Mouse (Mus musculus) heart, embryonic 16.5 days (tissue): ENCODE data around the gene Ltbp1. TPM values are rescaled to one million over a fixed set of nuclear protein-coding genes. Genes with fewer than 3 reads are reported as not detected.

Source experiments
- ATAC-seq: fragments of 200-750 bp; cut with Nextera tagmentation; replicated peaks from 2 replicates; pipeline ENCODE4 v1.8.0; 2017; ENCODE audit warnings: moderate number of reproducible peaks; ENCODE audit not compliant: insufficient read depth, low FRiP score; ENCODE audit errors: extremely low read depth
- H3K27ac ChIP-seq: fragments of 300-500 bp; sonication (generic); 2 replicates; pipeline ENCODE4 v1.5.1; 2014; ENCODE audit warnings: mild to moderate bottlenecking, low read length, control low read depth, moderate library complexity
- H3K27me3 ChIP-seq: fragments of 300-500 bp; sonication (generic); 2 replicates; pipeline ENCODE4 v1.6.1; 2014; ENCODE audit warnings: low read length, mixed read lengths; ENCODE audit not compliant: control insufficient read depth, insufficient read depth
- H3K36me3 ChIP-seq: fragments of 300-500 bp; sonication (generic); 2 replicates; pipeline ENCODE4 v1.6.1; 2014; ENCODE audit not compliant: control insufficient read depth, insufficient read depth
- H3K4me1 ChIP-seq: fragments of 300-500 bp; sonication (generic); 2 replicates; pipeline ENCODE4 v1.6.1; 2014; ENCODE audit warnings: low read length, mixed read lengths; ENCODE audit not compliant: control insufficient read depth, insufficient read depth
- H3K4me2 ChIP-seq: fragments of 300-500 bp; sonication (generic); 2 replicates; pipeline ENCODE4 v1.6.1; 2014; ENCODE audit warnings: low read depth, mild to moderate bottlenecking, control low read depth, low read length
- H3K4me3 ChIP-seq: fragments of 300-500 bp; sonication (generic); 2 replicates; pipeline ENCODE4 v1.5.1; 2014; ENCODE audit warnings: mild to moderate bottlenecking, control low read depth, low read length
- H3K9ac ChIP-seq: fragments of 300-500 bp; sonication (generic); 2 replicates; pipeline ENCODE4 v1.6.1; 2014; ENCODE audit warnings: low read length, control low read depth
- H3K9me3 ChIP-seq: fragments of 300-500 bp; sonication (generic); replicated peaks from 2 replicates; pipeline ENCODE4 v1.6.1; 2016; ENCODE audit warnings: low read length; ENCODE audit not compliant: control insufficient read depth
- WGBS: fragments of 180-500 bp; shearing (Covaris S2); extraction: QIAGEN DNeasy Blood & Tissue Kit; methylation state at CpG from one replicate; pipeline ENCODE4 v1.1.7; 2014; 5-methylcytosine and 5-hydroxymethylcytosine counted together
- polyA plus RNA-seq: library from polyadenylated mRNA; unstranded; fragments of >200 nt; fragmentation: Nextera tagmentation; extraction: Ambion mirVana; gene quantifications from 2 replicates; pipeline ENCODE4 v1.2.1, GENCODE M21; 2015

Gene Ltbp1
- polyA plus RNA-seq, 1 experiment from 2014 or later: 15.6 TPM

DNA sequence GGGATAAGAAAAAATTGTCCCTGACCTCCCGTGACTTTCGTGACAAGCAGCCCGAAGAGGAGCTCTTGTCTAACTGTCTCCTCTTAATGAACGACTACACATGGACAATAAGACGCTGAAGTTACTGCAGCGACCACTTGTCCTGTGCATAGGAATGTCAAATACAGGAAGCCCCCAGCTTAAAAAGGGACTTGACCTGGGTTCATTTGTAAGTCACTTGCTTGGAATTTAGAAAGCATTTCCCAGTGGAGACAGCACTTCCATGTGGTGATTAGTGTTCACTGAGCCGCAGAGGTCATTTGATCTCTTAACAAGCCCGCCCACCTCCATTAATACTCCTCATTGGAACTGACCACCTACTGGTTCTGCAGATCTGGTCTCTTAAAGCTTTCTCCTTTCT, 61.9 kb downstream of the Ltbp1 start:
- H3K27ac ChIP-seq: peak overlapping the region; percentile 52; the same call in 1 of the 2 replicates
- H3K9ac ChIP-seq: peak overlapping the region; percentile 22
- no peak for ATAC-seq
- no peaks in the 10 kb centered on the region for H3K27me3 ChIP-seq
- H3K9me3 ChIP-seq: no peaks in the 10 kb centered on the region
- H3K4me2 ChIP-seq: peak overlapping the region; percentile 40
- 21% methylated on average over 8 of the region's 8 CpGs for WGBS
- peaks cover 22% of the 10 kb centered on the region for H3K4me1 ChIP-seq
- no peaks in the 10 kb centered on the region; the same call in 1 of the 2 replicates for H3K36me3 ChIP-seq
- no peak overlapping the region for H3K4me3 ChIP-seq

DNA sequence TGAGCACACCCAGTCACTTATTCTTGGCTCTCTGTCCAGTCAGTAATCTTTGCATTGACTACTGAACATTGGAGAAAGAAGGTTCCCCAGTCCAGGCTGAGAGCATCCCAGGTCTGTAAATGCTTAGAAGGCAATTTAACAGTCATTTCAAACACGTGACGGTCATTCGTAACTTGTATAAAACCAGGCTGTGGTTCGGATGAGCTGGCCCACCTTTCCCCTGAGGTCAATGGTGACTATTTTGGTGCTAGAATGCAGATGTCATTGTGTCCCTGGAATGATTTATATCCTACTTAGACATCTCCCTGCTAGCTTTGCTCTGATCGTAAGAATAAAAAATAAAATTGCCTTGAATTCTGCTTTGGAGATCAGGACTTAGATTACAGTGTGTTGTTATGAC, 63.9 kb downstream of the Ltbp1 start:
- no peak overlapping the region for H3K4me3 ChIP-seq
- H3K36me3 ChIP-seq: no peaks in the 10 kb centered on the region; the same call in 1 of the 2 replicates
- no peaks in the 10 kb centered on the region for H3K27me3 ChIP-seq
- 87% methylated on average over 5 of the region's 5 CpGs for WGBS
- H3K9ac ChIP-seq: no peak overlapping the region
- ATAC-seq: no peak
- H3K27ac ChIP-seq: no peak overlapping the region
- H3K4me1 ChIP-seq: peaks cover 37% of the 10 kb centered on the region
- no peak overlapping the region for H3K4me2 ChIP-seq
- H3K9me3 ChIP-seq: no peaks in the 10 kb centered on the region

DNA sequence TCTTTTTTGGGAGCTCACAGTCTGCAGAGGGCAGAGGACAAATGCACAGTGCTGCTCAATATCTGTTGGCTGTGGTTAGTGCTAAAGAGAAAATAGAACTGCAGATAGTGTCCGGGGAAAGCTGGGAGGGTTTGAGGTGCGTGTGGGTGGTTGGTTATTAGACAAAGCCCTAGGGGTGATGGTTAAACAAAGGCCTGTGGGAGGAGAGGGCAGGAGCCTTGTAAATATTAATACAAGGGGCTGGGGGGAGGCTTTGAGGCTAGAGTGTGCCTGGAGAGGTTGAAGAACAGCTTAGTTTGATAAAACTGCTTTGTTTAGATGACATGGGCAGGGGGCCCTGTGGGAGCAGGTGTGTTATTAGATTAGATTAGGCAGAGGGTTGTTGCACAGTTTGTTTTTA, 65.8 kb downstream of the Ltbp1 start:
- H3K27ac ChIP-seq: peak overlapping the region; percentile 82
- no peak overlapping the region for H3K4me2 ChIP-seq
- no peaks in the 10 kb centered on the region for H3K27me3 ChIP-seq
- H3K9ac ChIP-seq: peak overlapping the region; percentile 38; the same call in 1 of the 2 replicates
- 13% methylated on average over 2 of the region's 2 CpGs for WGBS
- no peaks in the 10 kb centered on the region for H3K9me3 ChIP-seq
- H3K4me3 ChIP-seq: no peak overlapping the region
- H3K36me3 ChIP-seq: no peaks in the 10 kb centered on the region; the same call in 1 of the 2 replicates
- ATAC-seq: 0 out of 2 replicates have a peak, but pooled peaks have one; percentile 37
- H3K4me1 ChIP-seq: peaks cover 45% of the 10 kb centered on the region

DNA sequence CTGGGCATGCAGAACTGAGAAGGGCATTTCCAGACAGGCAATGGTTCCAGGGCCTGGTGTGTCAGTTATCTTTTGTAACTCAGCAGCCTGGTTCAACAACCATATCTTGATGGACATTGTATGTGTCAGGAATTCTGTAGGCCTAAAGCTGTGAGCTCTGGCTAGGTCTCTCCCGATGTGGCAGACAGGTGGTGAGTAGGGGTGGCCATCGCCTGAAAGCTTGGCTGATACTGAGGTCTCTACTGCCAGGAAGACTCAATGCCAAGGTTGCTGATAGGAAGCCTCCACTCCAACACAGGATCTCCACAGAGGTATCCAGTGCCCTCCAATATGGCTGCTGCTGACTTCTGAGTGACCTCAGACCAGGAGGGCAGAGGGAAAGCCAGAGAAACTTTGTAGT, 66.4 kb downstream of the Ltbp1 start:
- peaks cover 45% of the 10 kb centered on the region for H3K4me1 ChIP-seq
- H3K9ac ChIP-seq: no peak overlapping the region
- peak overlapping the region; percentile 82 for H3K27ac ChIP-seq
- no peak overlapping the region for H3K4me3 ChIP-seq
- no peak; the same call in 1 of the 2 replicates for ATAC-seq
- H3K27me3 ChIP-seq: no peaks in the 10 kb centered on the region
- 22% methylated on average over 2 of the region's 2 CpGs for WGBS
- H3K4me2 ChIP-seq: no peak overlapping the region
- H3K36me3 ChIP-seq: no peaks in the 10 kb centered on the region
- H3K9me3 ChIP-seq: no peaks in the 10 kb centered on the region

DNA sequence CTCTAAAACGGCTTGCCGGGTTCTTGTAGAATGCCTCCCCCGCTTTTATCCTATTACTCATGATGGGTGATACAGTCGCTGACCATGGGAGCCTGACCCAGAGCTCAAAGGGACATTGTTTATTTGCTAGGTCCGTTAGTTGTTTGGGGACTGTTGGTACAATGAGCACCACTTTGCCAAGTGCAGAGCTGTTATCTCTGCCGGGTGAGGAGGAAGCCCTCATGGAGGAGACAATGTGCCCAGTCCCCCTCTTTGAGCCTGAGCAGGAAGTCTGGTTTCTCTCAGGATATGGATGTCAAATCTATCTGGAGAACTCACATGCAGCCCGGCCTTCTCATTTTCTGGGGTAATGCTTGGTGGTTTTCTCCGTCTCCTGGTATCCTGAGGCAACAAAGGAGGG, 68.5 kb downstream of the Ltbp1 start:
- peak overlapping the region; percentile 52; the same call in 1 of the 2 replicates for H3K9ac ChIP-seq
- ATAC-seq: peak; percentile 66

DNA sequence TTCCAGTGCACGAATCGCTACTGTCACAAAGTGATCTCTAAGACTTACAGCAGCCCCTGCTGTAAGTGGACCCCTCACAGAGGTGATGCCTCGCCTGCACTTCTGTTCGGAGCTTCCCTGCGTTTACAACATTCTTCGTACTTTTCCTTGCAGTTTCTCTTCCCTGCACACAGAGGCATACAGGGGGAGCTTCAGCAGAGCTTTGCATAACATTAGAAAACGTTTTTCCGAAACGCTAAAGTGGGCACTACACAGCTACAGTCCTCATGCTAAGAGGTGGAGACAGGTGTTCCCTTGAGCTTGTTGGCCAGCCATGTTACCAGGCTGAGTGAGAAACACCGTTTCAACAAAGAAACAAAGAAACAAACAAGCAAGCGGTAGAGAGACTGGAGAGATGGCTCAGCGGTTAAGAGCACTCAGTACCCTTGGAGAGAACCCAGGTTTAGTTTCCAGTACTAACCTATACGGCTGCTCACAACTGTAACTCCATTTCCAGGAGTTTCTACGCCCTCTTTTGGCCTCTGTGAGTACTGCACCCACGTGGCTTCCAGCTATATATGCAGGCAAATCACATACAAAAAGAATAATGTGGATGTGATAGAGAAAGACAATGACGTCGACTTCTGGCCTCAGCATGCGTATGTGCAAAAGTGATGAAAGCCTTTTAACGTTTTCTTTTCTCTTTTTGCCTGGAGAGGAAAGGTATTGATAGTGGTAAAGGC, 69.8 kb downstream of the Ltbp1 start:
- Histone ChIP-seq H3K27ac (peak overlapping the region; percentile 79), H3K4me2 (peak overlapping the region; percentile 45), H3K27me3 (no peaks in the 10 kb centered on the region), H3K36me3 (no peaks in the 10 kb centered on the region), H3K9me3 (no peaks in the 10 kb centered on the region; the same call in 1 of the 2 replicates), H3K4me1 (peaks cover 37% of the 10 kb centered on the region), H3K4me3 (no peak overlapping the region), H3K9ac (peak overlapping the region; percentile 52)
- no peak for ATAC-seq
- 62% methylated on average over 19 of the region's 19 CpGs for WGBS

More for the DNA sequence above, 68.5 kb downstream of the Ltbp1 start:
- H3K36me3 ChIP-seq: no peaks in the 10 kb centered on the region
- no peak overlapping the region for H3K4me3 ChIP-seq
- WGBS: 12% methylated on average over 8 of the region's 8 CpGs
- H3K4me1 ChIP-seq: peaks cover 37% of the 10 kb centered on the region
- no peaks in the 10 kb centered on the region for H3K27me3 ChIP-seq
- no peaks in the 10 kb centered on the region for H3K9me3 ChIP-seq
- peak overlapping the region; percentile 79 for H3K27ac ChIP-seq
- peak overlapping the region; percentile 45 for H3K4me2 ChIP-seq

DNA sequence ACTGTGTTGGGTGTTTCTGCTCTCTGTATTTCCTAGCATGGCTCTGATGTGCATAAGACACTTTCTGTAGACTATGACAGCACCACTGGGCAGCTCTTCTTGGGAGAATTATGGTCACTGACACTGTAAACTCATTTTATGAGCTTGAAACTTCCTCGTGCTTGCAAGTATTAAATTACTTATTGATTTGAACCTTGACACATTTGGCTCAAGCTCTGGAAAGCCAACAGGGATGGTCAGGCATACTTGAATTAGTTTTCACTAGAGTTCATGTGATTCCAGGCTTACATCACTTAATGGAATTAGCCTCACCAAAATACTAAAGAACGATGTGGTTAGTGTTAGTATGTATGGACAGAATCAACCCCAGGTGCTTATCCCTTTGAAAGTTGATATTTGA, 76.0 kb downstream of the Ltbp1 start:
- H3K4me3 ChIP-seq: no peak overlapping the region
- no peaks in the 10 kb centered on the region for H3K36me3 ChIP-seq
- WGBS: 88% methylated on average over 2 of the region's 2 CpGs
- ATAC-seq: no peak
- no peak overlapping the region for H3K27ac ChIP-seq
- H3K27me3 ChIP-seq: no peaks in the 10 kb centered on the region
- H3K9ac ChIP-seq: no peak overlapping the region
- peaks cover 2% of the 10 kb centered on the region; the same call in 1 of the 2 replicates for H3K9me3 ChIP-seq
- no peak overlapping the region for H3K4me2 ChIP-seq
- H3K4me1 ChIP-seq: peaks cover 8% of the 10 kb centered on the region

DNA sequence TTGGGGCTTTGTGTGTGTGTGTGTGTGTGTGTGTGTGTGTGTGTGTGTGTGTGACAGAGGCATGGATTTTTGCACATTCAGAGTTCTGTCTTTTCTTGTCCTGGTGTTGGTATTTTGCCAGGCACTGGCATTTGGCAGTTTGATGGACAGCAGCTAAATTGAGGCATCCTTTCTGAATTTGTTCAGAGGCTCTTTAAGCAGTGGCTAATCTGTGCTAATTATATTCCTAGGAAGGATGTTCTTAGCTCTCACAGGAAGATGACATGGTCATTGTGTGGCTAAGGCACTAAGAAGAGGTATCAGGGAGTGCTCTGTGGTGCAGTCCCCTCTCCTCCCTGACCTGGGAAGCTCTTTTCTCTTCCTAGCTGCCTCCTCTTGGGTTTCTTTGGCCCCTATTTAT, 77.1 kb downstream of the Ltbp1 start:
- Histone ChIP-seq H3K4me3 (no peak overlapping the region), H3K9me3 (peaks cover 2% of the 10 kb centered on the region; the same call in 1 of the 2 replicates), H3K27me3 (no peaks in the 10 kb centered on the region), H3K4me1 (peaks cover 8% of the 10 kb centered on the region), H3K4me2 (no peak overlapping the region), H3K9ac (no peak overlapping the region), H3K27ac (no peak overlapping the region), H3K36me3 (no peaks in the 10 kb centered on the region)
- no peak for ATAC-seq

DNA sequence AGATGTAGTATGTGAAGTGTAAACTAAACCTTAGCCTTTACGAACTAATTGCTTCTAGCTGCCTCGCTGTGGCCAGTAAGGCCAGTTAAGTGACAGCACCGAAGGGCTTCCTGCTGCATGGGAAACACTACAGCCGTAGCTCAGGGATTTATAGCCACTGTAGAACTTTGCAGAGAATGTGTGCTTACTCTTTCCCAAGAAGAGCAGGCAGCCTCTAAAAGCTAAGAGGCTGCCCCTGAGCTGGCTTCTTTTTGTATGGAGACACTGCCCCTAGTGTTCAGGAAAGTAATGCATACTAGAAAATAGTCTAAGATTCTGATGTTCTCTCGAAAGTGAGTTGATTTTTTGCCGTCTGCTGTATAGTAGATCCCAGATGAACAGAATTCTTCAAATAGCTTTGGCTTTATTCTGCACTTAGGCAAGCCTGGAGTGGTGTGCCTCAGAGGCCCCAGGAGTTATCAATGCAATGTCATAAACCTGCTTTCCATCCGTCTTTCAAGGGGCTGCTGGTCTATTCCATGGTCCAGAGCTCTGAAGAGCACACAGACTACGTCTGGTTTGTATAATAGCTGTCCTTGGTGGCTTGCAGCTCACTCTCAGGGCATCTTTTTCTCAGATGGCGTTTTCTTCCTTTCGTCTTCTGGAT, 82.1 kb downstream of the Ltbp1 start:
- 30% methylated on average over 10 of the region's 10 CpGs for WGBS
- Histone ChIP-seq H3K4me2 (peak overlapping the region; percentile 44), H3K9ac (no peak overlapping the region), H3K4me3 (no peak overlapping the region), H3K36me3 (no peaks in the 10 kb centered on the region), H3K27me3 (no peaks in the 10 kb centered on the region), H3K9me3 (no peaks in the 10 kb centered on the region), H3K4me1 (peaks cover 13% of the 10 kb centered on the region), H3K27ac (peak overlapping the region; percentile 17; the same call in 1 of the 2 replicates)
- peak; percentile 73 for ATAC-seq
